Comparison of ENCODE assay signal across 8 mouse cellular contexts in the genomic region with DNA sequence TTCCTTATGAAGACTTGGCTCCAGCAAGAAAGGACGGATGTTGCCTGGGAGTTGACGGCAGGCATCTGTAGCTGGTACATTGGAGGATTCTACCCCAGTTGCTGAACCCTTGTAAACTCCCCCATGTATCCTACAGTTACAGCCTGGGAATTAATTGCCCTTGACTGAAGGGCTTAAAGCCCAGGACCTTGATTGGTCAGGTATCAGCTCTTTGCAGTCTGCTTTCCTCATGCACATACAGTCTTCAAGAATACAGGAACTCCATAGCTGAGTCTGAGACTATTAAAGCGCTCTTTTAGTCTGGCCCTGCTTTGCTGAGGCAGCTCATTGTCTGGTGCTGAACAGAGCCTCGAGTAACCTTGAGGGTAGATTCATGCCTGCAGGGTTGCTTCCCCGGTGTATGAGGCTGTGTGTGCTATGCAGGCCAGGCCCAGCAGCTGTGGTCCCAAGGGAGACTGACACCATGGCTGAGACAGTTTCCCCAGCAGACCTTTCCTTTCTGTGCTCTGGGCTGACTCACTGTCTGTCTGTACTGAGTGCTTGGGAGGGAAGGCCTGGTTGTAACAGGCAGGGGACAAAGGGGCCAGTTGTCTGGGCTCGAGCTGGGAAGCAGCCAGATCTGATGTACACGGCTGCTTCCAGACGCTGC. TPM values are rescaled to one million over a fixed set of nuclear protein-coding genes. Genes with fewer than 3 reads are reported as not detected.
A peak's percentile ranks its signal among the peaks of the same experiment; 100 is the strongest.
DNase-seq lines count a peak whose midpoint lies in the region; ATAC-seq and TF ChIP-seq lines count a peak whose summit lies in the region.

No protein-coding gene starts in this region.

- H3K27ac ChIP-seq in CH12.LX (ENCODE audit: insufficient read depth, low read depth), result no peak overlapping the region
- peak overlapping the region; percentile 87 for H3K27ac ChIP-seq in limb, embryonic 12.5 days

- H3K4me1 ChIP-seq in CH12.LX (ENCODE audit: control insufficient read depth in 1 of 2, insufficient read depth in 2 of 2), result peaks cover 13 to 34% of the 10 kb centered on the region in 2 experiments
- H3K4me1 ChIP-seq in limb, embryonic 12.5 days (replicated peaks), result peaks cover 24% of the 10 kb centered on the region

- no peak for TF ChIP-seq CTCF in CH12.LX (conservative IDR thresholded peaks at IDR 0.05 in 1 of 2, IDR thresholded peaks at IDR 0.05 in 1 of 2; ENCODE audit: low read depth in 2 of 2, low read length in 2 of 2)

- no peaks in the 10 kb centered on the region for H3K27me3 ChIP-seq in CH12.LX (replicated peaks)
- no peaks in the 10 kb centered on the region for H3K27me3 ChIP-seq in limb, embryonic 12.5 days

- TF ChIP-seq EP300 in CH12.LX (IDR thresholded peaks at IDR 0.05; ENCODE audit: low read length), result peak; percentile 32; the same call in 1 of the 2 replicates

- H3K4me2 ChIP-seq in CH12.LX (ENCODE audit: insufficient read depth, low read depth, poor library complexity, severe bottlenecking), result no peak overlapping the region
- H3K4me2 ChIP-seq in limb, embryonic 12.5 days, result no peak overlapping the region

- DNase-seq in CH12.LX (ENCODE audit: extremely low read depth), result peak; percentile 91
- peak; percentile 22 for DNase-seq in adipocyte (ENCODE audit: low spot score)
- peak; percentile 31 for DNase-seq in heart, adult 8-10 months (ENCODE audit: low spot score)
- DNase-seq in thymus, postnatal 14 days, result no peak
- DNase-seq in lung, postnatal 10 days, result no peak
- no peak for DNase-seq in left cerebral cortex, adult 18-20 months (ENCODE audit: low spot score in 2 of 2)

- no peak overlapping the region for H3K4me3 ChIP-seq in CH12.LX (replicated peaks in 1 of 3; ENCODE audit: low read depth in 2 of 3, low read length in 2 of 3, poor library complexity in 1 of 3)
- H3K4me3 ChIP-seq in limb, embryonic 12.5 days (replicated peaks), result no peak overlapping the region

- no peak overlapping the region for H3K9ac ChIP-seq in CH12.LX (ENCODE audit: insufficient read depth, low read depth)
- H3K9ac ChIP-seq in limb, embryonic 12.5 days (replicated peaks), result no peak overlapping the region

- 54% methylated on average over 8 of the region's 8 CpGs for WGBS in limb, embryonic 12.5 days

- TF ChIP-seq POLR2A in CH12.LX (IDR thresholded peaks at IDR 0.05; ENCODE audit: low read depth, low read length), result no peak

- in situ Hi-C loops in CH12.LX (cut with MboI; ENCODE audit: low pct_ligation_motif_present, low pct_unique_long_range_greater_than_20kb, low sequenced_read_pairs), result no loop called here

- H3K9me3 ChIP-seq in CH12.LX (replicated peaks; ENCODE audit: low read length), result no peaks in the 10 kb centered on the region
- H3K9me3 ChIP-seq in limb, embryonic 12.5 days, result no peaks in the 10 kb centered on the region

- H3K79me2 ChIP-seq in CH12.LX (replicated peaks; ENCODE audit: control insufficient read depth, extremely low read depth, insufficient read depth, poor library complexity, severe bottlenecking), result no peaks in the 10 kb centered on the region

- dilution Hi-C loops in CH12.LX (cut with MboI; ENCODE audit: extremely low pct_ligation_motif_present, extremely low pct_unique_long_range_greater_than_20kb, low sequenced_read_pairs), result no loop called here

- peak; percentile 69 for ATAC-seq in limb, embryonic 12.5 days (ENCODE audit: insufficient number of reproducible peaks, insufficient read depth, low FRiP score, low TSS enrichment, low read depth)
- ATAC-seq in cerebellum, adult (ENCODE audit: insufficient number of reproducible peaks, low FRiP score, low TSS enrichment), result no peak

- peaks cover 32 to 85% of the 10 kb centered on the region in 2 experiments for H3K36me3 ChIP-seq in CH12.LX (replicated peaks in 1 of 2; ENCODE audit: control insufficient read depth in 1 of 2, insufficient read depth in 1 of 2, low read length in 1 of 2)
- H3K36me3 ChIP-seq in limb, embryonic 12.5 days, result peaks cover 37% of the 10 kb centered on the region

- TF ChIP-seq RAD21 in CH12.LX (IDR thresholded peaks at IDR 0.05; ENCODE audit: low read depth, low read length), result no peak

TF ChIP-seq in CH12.LX, 34 proteins besides CTCF, POLR2A, EP300 and RAD21:
- TF ChIP-seq ETS1 (conservative IDR thresholded peaks at IDR 0.05; ENCODE audit: low read depth, low read length) (peak; percentile 65), MAX (IDR thresholded peaks at IDR 0.05; ENCODE audit: low read length) (no peak), TBP (conservative IDR thresholded peaks at IDR 0.05; ENCODE audit: low read depth, low read length) (no peak), UBTF (IDR thresholded peaks at IDR 0.05; ENCODE audit: low read depth, low read length) (no peak), TCF12 (IDR thresholded peaks at IDR 0.05; ENCODE audit: low read depth, low read length) (peak; percentile 38; the same call in 1 of the 2 replicates), E2F4 (IDR thresholded peaks at IDR 0.05; ENCODE audit: insufficient replicate concordance, low read depth, low read length) (no peak), POLR2AphosphoS2 (IDR thresholded peaks at IDR 0.05; ENCODE audit: low read depth, low read length) (no peak), MEF2A (IDR thresholded peaks at IDR 0.05; ENCODE audit: borderline replicate concordance, low read depth, low read length) (no peak), CHD2 (IDR thresholded peaks at IDR 0.05; ENCODE audit: low read length) (no peak), ZC3H11A (IDR thresholded peaks at IDR 0.05; ENCODE audit: low read depth, low read length) (no peak), IRF4 (IDR thresholded peaks at IDR 0.05; ENCODE audit: low read depth, low read length) (peak; percentile 19; the same call in 1 of the 2 replicates), HCFC1 (IDR thresholded peaks at IDR 0.05; ENCODE audit: low read depth, low read length) (no peak), BHLHE40 (IDR thresholded peaks at IDR 0.05; ENCODE audit: low read depth, low read length) (no peak), USF2 (conservative IDR thresholded peaks at IDR 0.05; ENCODE audit: low read depth, low read length) (no peak), MXI1 (IDR thresholded peaks at IDR 0.05; ENCODE audit: low read depth, low read length) (no peak), RCOR1 (conservative IDR thresholded peaks at IDR 0.05; ENCODE audit: low read depth, low read length) (no peak), SMC3 (IDR thresholded peaks at IDR 0.05; ENCODE audit: low read depth, low read length) (no peak)

RNA-seq across cellular contexts. Expression of a gene that starts 17.6 kb away (rescaled TPM):
- total RNA-seq in CH12.LX (2012; rRNA removed), result 68.3 and 68.5 TPM in 2 replicates
- total RNA-seq in CH12.LX (2014; rRNA removed), result 52.4 and 63.7 TPM in 2 replicates
- polyA plus RNA-seq in CH12.LX (2012; ENCODE audit: insufficient read length, low read depth), result 50.9 and 53.5 TPM in 2 replicates
- total RNA-seq in heart, adult 8-10 months (2022), result 10 to 100 TPM; 23.3 to 27.0 (median 26.3) TPM
- 65.3 and 65.6 TPM in 2 replicates for polyA plus RNA-seq in limb, embryonic 12.5 days (2016; fragmentation: Nextera tagmentation; extraction: Ambion mirVana)
- 10 to 100 TPM; 29.8 to 34.4 TPM for total RNA-seq in left cerebral cortex, adult 18-20 months (2021)

Comparison
In these comparisons a context has a peak if more than half of its experiments do, and no peak if none do; other contexts are left out.
1. DNase-seq: peak in CH12.LX (single experiment), adipocyte (single experiment) and heart, adult 8-10 months (single experiment); none in thymus, postnatal 14 days (single experiment), lung, postnatal 10 days (single experiment) and left cerebral cortex, adult 18-20 months (0 of 2).